Mouse (Mus musculus) left cerebral cortex, adult 9 months (tissue): ENCODE data around the gene Npnt.

Source experiments
- DNase-seq, 2 experiments: peaks; one replicate each; pipeline ENCODE4 v3.0.0; 2022; ENCODE audit warnings: low spot score in 2 of 2

Gene Npnt

DNA sequence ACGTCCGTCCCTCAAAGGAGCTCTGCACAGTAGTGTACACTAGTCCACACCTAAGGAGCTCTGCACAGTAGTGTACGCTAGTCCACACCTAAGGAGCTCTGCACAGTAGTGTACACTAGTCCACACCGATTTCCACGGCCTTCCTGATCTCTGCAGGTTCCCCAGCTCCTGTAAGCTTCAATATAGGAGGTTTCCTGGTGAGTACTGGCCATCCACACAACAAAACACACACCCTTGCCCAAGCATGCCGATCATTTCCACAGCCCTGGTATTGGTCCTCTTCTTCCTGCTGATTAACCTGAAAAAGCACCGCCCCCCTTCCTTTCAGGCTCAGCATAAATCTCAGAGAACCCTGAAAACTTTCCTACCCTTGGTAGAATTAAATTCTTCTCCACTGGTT is 57.6 kb downstream of the Npnt start:
- no peak for DNase-seq

DNA sequence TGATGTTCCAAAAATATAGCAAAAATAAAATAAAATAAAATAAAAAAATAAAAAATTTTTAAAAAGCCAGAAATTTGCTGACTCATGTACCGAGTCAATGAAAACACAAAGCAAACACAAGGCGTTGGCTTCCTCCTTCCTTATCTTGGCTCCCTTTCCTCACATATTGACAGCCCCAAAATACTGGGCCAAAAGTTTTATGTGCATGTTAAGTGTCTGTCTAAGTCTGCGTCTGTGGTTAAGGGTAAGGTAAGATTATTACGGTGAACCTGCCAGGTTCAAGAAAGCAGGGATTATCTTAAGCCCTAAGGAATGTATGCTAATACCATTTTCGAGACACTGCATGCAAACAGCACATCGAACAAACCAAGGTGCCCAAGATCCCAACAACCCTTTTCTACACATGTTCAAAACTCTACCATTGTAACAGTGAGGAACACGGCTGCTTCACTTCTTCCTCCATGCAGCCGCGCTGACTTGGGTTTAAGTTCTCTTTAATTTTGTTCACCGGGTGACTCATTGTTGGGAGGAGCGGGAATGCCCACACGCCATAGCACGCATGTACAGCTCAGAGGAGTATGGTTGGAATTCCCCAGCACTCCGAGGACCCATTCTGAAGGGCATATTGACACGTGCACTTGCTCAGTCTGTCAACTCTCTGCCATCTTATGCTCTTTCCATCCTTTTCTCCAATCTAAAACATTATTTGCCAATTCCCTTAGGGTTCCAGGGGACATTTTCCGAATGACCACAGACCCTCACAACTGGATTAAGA is 62.8 kb downstream of the Npnt start:
- DNase-seq, result no peak

DNA sequence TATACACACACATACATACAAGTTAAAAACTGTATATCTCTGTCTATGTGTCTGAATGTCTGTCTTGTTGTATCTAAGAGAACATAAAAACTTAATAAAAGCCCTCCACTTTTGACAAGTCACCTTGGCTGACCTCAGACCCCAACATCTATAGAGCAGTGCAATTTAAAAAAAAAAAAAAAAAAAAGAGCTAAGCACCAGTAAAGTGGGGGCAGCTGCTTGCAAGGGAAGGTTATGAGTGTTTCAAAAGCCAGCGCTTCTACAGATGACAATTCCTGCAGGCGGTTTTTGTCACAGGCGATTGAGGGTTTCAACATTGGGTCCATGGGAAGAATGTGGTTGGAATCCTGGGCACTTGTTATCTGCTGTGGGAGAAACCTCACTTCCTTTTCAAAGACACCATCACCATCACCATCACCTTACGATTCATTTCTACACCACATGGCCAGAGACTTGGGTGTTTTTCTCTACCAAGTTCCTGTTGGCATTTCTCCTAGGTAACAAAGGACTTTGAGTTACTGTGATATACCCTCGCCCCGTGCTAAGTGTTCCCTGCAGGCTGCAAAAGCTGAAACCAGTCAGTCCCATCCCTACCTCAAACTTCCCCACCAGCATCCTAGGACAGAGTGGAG is 63.6 kb downstream of the Npnt start:
- DNase-seq, result no peak

DNA sequence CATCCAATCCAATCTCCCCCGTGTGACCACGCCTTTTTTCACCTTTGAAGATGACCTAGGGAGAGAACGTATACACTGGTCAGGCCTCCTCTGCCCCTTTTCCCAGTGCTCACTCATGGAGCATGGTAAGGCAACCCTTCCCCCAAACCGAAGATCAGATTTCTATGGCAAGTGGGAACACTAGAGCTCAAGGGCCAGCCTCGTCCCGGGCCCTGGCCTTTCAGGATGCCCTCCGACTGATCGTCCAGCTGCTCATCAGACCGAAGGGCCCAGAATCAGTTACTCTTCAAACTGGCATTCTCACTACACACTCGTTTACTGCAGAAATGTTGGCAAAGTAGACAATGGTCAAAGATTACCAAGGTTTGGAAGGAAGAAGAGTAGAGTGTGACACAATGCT is 65.6 kb downstream of the Npnt start:
- no peak for DNase-seq

DNA sequence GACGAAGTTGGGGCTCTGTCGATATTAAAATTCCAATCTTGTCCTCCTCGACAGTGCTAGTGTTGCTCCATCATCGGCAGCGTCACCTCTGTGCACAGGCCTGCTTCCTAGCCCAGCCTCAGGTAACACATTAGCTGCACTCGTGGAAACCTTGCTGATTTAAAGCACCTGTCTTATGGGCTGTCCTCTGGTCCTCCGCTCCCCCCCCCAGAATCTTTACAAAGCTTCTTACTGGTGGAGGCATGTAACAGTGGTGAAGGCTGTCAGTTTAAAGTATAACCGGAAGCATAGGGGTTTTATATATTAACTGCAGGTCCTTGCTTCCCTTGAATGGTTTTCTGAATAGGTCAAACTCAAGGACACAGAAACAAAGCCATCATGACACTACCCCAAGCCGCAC is 66.8 kb downstream of the Npnt start:
- DNase-seq, result no peak

DNA sequence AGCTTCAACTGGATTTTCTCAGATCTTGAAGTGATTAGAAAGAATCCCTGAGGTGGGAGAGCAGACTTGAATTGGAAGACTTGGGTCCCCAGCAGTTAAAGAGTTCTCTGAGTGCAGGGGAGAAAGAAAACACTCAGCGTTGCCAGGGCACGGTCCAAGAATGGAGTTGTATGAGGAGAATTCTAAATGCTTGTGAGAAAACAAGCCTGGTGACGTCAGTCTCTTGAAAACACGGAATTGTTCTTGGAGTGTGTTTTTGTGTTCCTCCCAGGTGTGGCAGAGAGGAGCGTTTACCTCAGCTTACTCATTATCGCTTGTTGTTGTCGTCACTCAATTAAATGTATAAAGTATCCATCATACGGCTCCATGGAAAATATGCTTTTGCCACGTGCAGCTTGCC is 69.3 kb downstream of the Npnt start:
- DNase-seq, result no peak

DNA sequence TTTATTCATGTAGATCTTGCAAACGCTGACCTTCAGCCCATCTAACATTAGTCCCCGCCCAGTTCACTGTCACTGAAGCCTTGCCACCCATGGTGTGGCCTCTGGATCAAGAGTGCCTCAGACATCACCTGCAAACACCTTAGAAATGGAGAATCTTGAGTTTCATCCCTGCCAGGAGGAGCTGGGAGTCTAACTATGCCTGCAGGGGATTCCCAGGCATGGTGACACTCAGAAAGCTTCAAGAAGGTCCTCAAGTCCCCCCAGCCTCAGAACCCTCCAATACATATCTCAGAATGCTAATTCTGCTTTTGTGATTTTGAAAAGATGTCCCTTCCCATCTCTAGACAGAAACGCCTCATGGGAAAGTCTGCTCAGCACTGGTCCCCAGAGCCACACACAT is 69.7 kb downstream of the Npnt start:
- DNase-seq, result no peak

DNA sequence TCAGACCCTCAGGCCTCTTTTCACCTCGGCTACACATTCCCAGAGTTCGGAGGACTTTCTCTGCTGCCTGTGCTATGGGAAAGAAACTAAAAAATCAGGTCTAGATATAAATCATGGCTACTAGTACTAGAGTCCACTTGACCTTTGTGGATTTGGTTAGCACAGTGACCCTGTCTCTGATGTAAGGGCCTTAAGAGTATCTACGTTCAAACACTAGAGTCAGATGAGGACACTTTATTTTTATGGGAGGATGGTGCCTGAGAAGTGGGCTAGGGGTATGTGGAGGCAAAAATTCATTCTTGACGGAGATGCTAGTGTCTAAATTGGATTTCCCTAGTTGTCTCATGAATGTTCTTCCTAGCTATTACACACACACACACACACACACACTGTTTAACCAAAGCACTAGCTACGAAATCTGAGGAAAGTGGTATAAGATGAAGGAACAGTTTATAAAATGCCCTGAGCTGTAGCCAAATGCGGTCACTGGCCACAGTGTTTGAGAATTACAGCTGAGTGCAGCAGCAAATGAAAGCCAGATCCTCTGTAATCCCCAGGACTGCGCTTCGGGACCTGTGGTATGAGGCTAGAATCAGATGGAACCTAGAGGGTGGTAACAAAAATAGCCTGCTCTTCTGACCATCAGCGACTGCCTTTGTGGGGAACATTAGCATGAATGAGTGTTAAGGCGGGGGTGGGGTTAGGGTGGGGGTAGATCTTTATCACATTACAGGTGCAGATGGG is 73.0 kb downstream of the Npnt start:
- no peak for DNase-seq

DNA sequence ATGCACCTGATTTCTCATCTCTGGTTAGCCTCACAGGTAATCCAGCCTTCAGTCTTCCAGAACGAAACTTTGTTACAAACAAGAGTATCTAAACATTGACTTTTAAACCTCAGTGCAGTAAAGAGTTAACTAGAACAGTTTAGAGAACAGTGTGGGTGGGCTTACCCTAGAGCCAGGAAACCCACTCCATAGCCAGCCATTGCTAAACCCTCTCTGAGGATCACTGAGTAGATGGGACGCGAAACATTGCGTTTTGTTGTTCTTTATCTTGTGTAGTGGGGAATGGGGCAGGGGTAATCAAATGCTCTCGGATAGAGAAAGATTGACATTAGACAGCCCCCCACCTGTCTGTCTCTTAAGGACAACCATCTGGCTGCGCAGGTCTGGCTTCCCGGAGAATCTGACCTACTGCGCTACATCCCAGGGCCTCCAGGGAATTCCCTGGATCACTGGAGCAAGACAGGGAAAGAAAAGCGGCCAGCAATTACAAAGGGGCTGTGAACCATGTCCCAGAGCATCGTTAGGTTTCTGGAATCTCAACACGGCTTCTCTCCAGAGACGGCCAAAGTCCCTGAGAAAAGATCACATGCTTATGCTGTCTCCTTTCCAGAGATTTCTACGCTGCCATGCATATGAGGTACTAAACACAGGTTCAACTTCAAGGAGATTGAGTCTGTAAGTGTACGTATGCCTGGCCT is 73.9 kb downstream of the Npnt start:
- no peak for DNase-seq

DNA sequence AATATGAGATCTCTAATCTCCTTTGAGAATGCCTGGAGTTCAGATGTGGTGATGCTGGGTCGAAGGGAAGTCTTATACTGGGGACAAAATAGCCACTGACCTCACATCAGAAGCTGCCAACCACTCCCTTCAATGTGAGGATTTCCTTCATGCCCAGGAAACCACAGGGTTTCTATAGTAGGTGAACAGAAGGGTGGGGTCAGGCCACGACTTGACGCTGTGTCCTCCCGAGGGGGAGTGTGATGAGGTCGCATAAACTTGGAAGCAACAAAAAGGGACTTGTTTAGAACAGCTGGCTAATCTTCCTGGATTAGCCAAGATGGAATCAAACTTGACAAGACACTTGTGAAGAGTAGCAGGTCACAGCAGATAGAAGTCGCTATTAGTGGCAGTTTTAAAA is 76.8 kb downstream of the Npnt start:
- DNase-seq, result no peak

DNA sequence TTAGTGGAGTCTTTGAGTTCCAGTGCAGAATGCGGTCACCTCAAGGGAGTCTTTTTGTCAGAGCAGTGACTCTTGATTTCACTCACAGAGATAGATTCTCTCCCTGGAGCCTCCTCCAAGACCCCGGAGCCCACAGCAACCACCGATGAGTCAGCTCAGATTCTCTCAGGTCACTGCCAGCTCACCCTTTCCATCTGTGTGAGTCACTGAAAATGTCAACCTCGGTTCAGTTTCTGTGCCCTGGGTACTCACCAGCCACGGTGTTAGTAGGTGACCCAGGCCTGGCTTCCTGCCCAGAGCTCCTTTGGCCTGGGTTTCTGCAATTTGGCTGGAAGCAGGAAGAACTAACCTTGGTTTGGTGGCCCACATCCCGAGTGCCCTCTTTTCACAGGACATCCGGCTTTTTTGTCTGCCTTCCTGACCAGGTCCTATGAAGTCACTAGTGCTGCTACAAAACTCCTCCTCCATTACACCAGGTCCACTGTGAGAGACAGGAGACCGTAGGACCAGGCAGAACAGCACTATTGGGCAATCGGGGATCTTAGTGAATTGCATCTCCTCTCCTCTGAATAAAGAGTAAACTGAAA is 78.7 kb downstream of the Npnt start:
- DNase-seq, result no peak

DNA sequence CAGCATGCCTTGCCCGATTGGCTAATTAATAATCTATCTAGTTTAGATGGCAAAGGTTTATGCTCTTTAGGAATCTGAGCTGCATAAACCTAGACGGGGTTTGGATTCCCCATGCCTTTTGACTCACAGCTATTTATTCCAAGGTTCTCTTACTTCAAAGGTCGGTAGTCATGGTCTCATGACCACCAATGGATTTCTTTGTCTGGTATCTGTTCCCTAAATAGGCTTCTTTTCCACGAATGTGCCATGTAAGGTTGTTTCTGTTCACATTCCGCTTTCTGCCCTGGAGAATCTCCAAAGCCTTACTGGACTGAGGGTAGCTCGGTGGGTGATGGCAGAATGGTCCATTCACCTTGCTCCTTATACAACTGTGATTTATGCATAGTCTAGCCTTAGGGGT is 80.0 kb downstream of the Npnt start:
- DNase-seq, result peak in 1 of 2 experiments; percentile 20

DNA sequence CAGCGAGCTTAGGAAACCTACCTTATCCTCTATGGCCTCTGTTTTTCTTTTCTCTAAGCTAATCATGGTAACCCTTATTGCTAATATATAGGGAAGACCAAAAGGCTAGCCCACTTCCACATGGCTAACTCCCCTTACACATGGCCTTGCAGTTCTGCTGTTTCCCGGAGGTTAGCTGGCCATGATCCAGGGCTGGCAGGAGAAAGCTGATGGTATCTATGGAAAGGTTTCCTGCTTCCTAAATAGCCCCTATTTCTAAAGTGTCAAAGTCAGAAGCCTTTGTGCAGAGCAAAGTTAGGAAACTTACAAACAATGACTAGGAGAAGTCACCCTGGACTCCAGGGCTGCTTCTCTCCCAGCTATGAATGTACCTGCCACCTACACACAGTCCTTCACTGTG is 81.3 kb downstream of the Npnt start:
- no peak for DNase-seq

DNA sequence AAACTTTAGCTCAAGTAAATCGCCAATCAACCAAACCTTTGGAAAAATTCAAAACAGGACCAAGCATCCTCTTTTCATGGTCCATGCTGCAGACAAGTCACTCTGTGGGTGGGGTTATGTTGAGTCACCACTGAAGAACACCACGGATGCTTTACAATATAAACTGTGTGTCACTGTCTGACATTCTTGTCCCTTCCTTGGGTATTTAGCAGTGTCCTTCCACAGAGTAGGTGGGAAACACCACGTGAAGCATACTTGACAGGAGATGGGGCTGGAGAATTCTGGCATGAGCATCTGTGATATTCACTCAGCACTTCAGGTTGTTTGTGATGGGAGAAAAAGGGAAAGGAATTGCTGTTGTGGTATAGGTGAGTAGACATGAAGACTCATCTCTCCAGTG is 83.1 kb downstream of the Npnt start:
- DNase-seq, result no peak

DNA sequence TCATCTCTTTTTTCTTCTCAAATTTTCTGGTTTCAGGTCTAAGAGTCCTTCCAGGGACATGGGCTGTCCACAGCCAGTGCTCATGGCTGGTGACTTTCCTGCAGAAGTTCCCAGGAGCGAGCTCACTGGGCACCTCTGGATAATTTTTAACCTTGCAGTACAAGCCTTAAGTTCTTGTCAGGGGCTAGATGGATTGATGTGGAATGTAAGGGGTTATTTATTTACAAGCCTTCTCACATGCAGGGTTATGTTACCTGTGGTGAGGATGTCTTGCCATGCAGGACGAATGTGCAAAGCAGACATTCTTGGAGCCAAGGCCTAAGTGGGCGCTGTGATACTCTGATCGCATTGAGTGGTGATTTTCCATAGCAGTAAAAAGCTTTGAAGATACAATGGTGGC is 84.5 kb downstream of the Npnt start:
- no peak for DNase-seq

DNA sequence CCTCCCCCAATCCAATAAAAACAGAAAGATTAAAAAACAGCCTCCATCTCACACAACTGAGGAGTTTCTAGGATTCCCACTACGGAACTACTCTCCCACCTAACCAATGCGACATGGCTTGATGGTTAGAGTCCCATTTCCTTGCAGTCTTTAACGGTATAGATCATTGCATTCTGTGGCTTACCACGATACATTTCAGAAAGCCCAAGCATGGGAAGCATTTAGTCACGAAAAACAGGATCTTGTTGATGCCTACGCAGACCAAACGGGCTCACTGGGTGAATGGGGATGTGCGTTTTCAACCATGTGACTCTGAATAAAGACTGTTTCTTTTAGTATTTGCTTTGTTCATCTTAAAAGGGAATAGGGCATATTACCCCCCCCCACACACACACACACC is 85.1 kb downstream of the Npnt start:
- DNase-seq, result no peak

DNA sequence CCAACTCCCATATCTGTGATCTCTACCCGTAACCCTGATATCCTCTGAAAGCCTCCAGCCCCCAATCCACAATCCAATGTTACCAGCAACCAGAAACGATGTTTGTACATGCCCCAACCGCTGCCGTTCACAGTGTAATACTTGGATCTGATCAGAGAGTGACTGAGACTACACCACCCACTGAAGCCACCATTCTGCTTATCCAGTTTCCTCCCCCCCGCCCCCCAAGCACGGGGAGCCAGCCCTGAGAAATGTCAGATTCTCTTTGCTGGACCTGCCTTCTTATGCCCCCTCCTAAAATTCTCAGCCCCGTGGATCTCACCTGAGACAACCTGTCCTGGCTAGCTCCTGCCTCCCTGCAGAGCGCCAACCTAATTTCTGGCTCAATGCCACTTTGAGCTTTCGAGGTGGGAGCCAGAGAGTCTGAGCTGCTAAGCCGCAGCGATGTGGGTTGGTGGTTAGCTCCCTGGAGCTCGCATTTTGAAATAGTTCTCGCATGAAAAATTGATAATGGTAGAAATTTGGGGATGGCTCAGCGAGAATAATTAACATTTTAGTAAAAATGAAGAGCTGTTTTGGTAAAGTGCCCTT is 85.7 kb downstream of the Npnt start:
- no peak for DNase-seq

DNA sequence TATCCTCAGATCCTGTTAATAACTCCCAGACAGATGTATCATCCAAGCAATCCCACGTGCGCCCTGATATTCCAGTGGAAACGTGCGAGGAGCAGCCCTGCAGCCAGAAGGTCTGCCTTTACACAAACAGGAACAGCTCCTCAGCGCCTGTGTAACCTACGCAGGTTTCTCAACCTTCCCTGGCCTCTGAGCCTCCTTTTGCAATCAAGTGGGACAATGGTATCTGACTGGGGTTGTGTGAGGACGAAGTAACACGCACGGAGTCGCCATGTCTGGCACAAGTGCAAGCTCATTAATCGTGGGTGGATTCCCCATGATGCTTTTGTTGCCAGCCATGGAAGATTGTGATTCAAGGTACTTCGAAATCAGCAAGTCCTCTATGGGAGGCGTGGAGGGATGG is 86.2 kb downstream of the Npnt start:
- no peak for DNase-seq

DNA sequence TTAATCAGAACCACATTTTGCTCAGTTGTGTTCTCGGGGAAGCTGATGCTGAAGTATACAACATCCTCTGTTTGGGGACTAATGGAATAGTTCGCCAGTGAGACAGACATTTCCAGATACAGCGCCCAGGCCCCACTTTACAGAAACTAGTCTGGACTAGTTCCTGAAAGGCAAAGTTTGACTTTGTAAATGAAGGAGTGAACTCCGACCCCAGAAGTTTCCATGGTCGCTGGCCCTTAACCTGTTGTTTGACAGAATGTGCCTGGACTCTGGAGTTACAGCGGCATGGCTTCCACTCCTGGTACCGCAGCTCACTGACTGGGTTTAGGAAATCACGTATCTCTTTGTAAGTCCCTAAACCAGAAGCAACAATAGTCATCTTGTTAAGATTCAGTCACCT is 89.3 kb downstream of the Npnt start:
- no peak for DNase-seq

DNA sequence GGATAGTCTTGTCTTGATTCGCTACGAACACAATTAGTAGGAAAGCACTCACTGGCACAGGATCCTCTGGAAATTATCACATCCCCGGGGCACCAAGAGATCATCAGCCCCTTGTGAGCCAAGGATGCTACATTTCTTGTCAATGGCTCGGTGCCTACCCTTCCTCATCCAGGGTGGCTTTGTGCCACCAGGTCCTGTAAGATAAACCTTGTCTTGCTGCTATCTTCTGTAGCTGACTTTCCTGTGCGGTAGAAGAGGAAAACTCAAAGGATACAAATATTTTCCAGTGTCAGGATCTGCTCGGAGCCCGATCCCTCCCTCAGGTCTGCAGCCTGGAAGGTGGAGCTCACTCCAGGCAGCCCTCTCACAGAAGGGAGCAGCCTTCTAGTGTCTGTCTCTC is 90.5 kb downstream of the Npnt start:
- DNase-seq, result no peak

DNA sequence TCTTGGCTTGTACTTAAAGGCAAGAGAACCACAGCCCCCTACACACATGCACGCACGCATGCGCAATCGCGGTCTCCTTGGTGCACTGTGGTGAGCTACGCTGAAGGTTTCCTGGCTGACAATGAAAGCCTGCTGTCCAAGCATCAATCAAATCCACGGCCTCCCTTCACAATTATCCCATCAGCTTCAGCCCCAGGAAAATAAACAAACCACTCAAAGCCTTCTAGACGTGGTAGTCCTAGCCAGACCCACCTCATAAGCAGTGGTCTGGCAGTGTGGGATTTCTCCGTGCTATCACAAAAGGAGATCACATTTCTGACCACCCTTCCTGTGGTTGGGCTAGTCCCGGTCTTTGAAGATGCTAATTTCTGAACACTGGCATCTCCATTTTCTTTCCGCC is 91.2 kb downstream of the Npnt start:
- no peak for DNase-seq

DNA sequence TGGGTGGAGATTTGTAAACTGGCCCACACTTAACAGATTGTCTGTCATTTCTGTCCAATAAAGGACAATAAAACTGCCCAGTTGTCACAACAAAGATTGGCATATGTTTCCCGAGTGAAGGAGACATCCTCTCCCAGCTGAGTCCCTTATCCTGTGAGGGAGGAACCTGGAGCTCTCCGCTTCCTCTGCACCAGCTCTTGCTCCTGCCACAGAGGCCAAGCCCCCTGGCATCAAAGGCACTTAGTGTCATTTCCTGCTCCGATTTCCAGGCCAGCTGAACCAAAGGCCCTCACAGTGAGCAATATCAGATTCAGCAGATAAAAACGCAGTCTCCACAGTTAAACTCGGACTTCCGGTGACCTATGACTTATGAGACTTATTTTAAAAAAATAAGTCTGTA is 93.4 kb downstream of the Npnt start:
- no peak for DNase-seq
